Mouse (Mus musculus): ENCODE results near the gene Ppp1r16b. TPM values are rescaled to one million over a fixed set of nuclear protein-coding genes. Genes with fewer than 3 reads are reported as not detected.

The Ppp1r16b gene
- polyA plus RNA-seq, 1 experiment from 2014 or later = 4.4 TPM

- Histone ChIP-seq H3K4me1 (peaks cover 63% of the 10 kb centered on the region), H3K27ac (no peak overlapping the region), H3K27me3 (ENCODE audit: low read depth, poor library complexity, severe bottlenecking) (peaks cover 57% of the 10 kb centered on the region), H3K9me3 (replicated peaks) (no peaks in the 10 kb centered on the region), H3K36me3 (no peaks in the 10 kb centered on the region), H3K4me3 (no peak overlapping the region)
- no peak for DNase-seq (ENCODE audit: low spot score)
- WGBS = 40% methylated on average over 10 of the region's 10 CpGs
Measured at GRCm38 (mm10) chr2:158670571-158670970, 5.4 kb downstream of the Ppp1r16b start.

DNA sequence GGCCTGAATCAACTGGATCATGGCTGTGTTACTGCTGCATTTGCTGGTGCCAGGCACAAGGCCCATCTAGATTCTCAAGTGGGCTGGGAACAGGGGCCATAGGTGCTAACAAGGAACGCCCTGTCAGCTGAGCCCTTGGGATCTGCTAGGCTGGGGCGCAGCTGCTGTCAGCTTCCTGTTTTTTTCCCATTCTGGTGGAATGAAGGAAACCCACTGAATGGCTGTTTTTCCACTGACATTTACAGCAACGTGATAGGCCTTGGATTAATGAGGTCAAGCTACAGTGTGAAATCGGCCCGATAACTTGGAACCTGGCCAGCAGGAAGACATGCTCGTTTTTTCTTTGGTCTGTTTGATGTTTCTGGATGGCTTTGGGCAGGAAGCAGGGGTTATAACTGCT, 7.6 kb downstream of the Ppp1r16b start:
- WGBS = 45% methylated on average over 6 of the region's 6 CpGs
- H3K4me1 ChIP-seq = peaks cover 51% of the 10 kb centered on the region
- DNase-seq (ENCODE audit: low spot score) = no peak
- no peak overlapping the region for H3K27ac ChIP-seq
- peaks cover 34% of the 10 kb centered on the region for H3K27me3 ChIP-seq (ENCODE audit: low read depth, poor library complexity, severe bottlenecking)
- no peaks in the 10 kb centered on the region for H3K36me3 ChIP-seq
- no peaks in the 10 kb centered on the region for H3K9me3 ChIP-seq (replicated peaks)
- H3K4me3 ChIP-seq = no peak overlapping the region

- H3K36me3 ChIP-seq = no peaks in the 10 kb centered on the region
- peaks cover 48% of the 10 kb centered on the region for H3K4me1 ChIP-seq
- H3K9me3 ChIP-seq (replicated peaks) = no peaks in the 10 kb centered on the region
- DNase-seq (ENCODE audit: low spot score) = no peak
- 69% methylated on average over 4 of the region's 4 CpGs for WGBS
- H3K27ac ChIP-seq = peak overlapping the region; percentile 7; the same call in 1 of the 2 replicates
- H3K27me3 ChIP-seq (ENCODE audit: low read depth, poor library complexity, severe bottlenecking) = peaks cover 27% of the 10 kb centered on the region
- H3K4me3 ChIP-seq = no peak overlapping the region
Measured at GRCm38 (mm10) chr2:158673493-158673892, 8.3 kb downstream of the Ppp1r16b start.

DNA sequence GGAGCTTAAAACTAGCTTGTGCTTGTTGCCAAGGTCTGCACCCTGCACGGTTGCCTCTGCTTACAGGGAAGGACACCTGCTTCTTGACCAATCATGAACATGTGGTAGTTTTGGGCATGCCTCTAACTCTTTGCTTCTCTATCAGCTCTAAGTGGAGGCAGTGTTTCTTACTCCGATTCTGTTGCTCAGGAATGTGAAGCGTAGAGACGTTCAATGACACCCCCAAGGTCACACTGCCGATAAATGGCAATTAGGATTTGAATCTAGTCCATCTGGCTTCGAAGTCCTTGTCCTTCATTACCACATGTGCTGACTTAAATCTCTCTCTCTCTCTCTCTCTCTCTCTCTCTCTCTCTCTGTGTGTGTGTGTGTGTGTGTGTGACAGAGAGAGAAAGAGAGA, 8.9 kb downstream of the Ppp1r16b start:
- WGBS = 81% methylated on average over 6 of the region's 6 CpGs
- H3K4me1 ChIP-seq = peaks cover 43% of the 10 kb centered on the region

GRCm38 (mm10) chr2:158674759-158675158, 9.6 kb downstream of the Ppp1r16b start:
- WGBS = 90% methylated on average over 7 of the region's 7 CpGs
- peaks cover 41% of the 10 kb centered on the region for H3K4me1 ChIP-seq
- no peaks in the 10 kb centered on the region for H3K36me3 ChIP-seq
- no peaks in the 10 kb centered on the region for H3K9me3 ChIP-seq (replicated peaks)
- DNase-seq (ENCODE audit: low spot score) = no peak
- no peak overlapping the region for H3K27ac ChIP-seq
- H3K27me3 ChIP-seq (ENCODE audit: low read depth, poor library complexity, severe bottlenecking) = peaks cover 15% of the 10 kb centered on the region
- no peak overlapping the region for H3K4me3 ChIP-seq

More for the DNA sequence above, 8.9 kb downstream of the Ppp1r16b start:
- Histone ChIP-seq H3K36me3 (no peaks in the 10 kb centered on the region), H3K9me3 (replicated peaks) (no peaks in the 10 kb centered on the region), H3K4me3 (no peak overlapping the region), H3K27ac (no peak overlapping the region), H3K27me3 (ENCODE audit: low read depth, poor library complexity, severe bottlenecking) (peaks cover 21% of the 10 kb centered on the region)
- no peak for DNase-seq (ENCODE audit: low spot score)

GRCm38 (mm10) chr2:158675161-158675560, 10.0 kb downstream of the Ppp1r16b start:
- Histone ChIP-seq H3K4me3 (no peak overlapping the region), H3K27me3 (ENCODE audit: low read depth, poor library complexity, severe bottlenecking) (peaks cover 11% of the 10 kb centered on the region), H3K36me3 (no peaks in the 10 kb centered on the region), H3K27ac (no peak overlapping the region), H3K4me1 (peaks cover 37% of the 10 kb centered on the region), H3K9me3 (replicated peaks) (no peaks in the 10 kb centered on the region)
- WGBS = 79% methylated on average over 6 of the region's 6 CpGs
- no peak for DNase-seq (ENCODE audit: low spot score)

GRCm38 (mm10) chr2:158675907-158676533, 10.8 kb downstream of the Ppp1r16b start:
- no peak for DNase-seq (ENCODE audit: low spot score)
- WGBS = 92% methylated on average over 12 of the region's 12 CpGs
- Histone ChIP-seq H3K27me3 (ENCODE audit: low read depth, poor library complexity, severe bottlenecking) (peaks cover 2% of the 10 kb centered on the region; the same call in 1 of the 2 replicates), H3K36me3 (no peaks in the 10 kb centered on the region), H3K27ac (no peak overlapping the region), H3K9me3 (replicated peaks) (no peaks in the 10 kb centered on the region), H3K4me1 (peaks cover 29% of the 10 kb centered on the region), H3K4me3 (no peak overlapping the region)

GRCm38 (mm10) chr2:158677946-158678345, 12.7 kb downstream of the Ppp1r16b start:
- DNase-seq (ENCODE audit: low spot score) = no peak
- Histone ChIP-seq H3K4me1 (peaks cover 29% of the 10 kb centered on the region), H3K27me3 (ENCODE audit: low read depth, poor library complexity, severe bottlenecking) (no peaks in the 10 kb centered on the region), H3K9me3 (replicated peaks) (no peaks in the 10 kb centered on the region), H3K27ac (no peak overlapping the region), H3K4me3 (no peak overlapping the region), H3K36me3 (no peaks in the 10 kb centered on the region)
- WGBS = 79% methylated on average over 8 of the region's 8 CpGs

DNA sequence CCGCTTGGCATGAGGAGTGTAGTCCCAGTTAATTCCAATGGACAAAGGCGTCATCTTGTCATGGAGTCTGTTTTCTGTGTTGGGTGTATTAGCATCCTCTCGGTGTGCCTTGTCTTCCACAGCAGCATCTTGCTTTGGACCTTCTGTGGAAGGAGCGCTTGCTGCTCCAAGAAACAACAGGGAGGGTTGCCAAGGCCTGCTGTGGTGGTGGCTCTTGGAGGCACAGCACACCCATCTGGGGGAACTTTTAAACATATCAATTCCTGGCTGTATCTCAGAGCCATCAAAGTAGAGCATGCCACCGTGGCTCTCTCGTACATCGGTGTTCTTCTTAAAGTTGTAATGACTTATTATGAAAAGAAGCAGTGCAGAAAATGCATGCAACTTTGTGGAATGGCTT, 13.9 kb downstream of the Ppp1r16b start:
- H3K9me3 ChIP-seq (replicated peaks) = no peaks in the 10 kb centered on the region
- peaks cover 23% of the 10 kb centered on the region for H3K4me1 ChIP-seq
- no peak for DNase-seq (ENCODE audit: low spot score)
- no peak overlapping the region for H3K4me3 ChIP-seq
- no peaks in the 10 kb centered on the region for H3K27me3 ChIP-seq (ENCODE audit: low read depth, poor library complexity, severe bottlenecking)
- H3K27ac ChIP-seq = no peak overlapping the region
- H3K36me3 ChIP-seq = no peaks in the 10 kb centered on the region
- 95% methylated on average over 7 of the region's 7 CpGs for WGBS

- 79% methylated on average over 10 of the region's 10 CpGs for WGBS
- Histone ChIP-seq H3K9me3 (replicated peaks) (no peaks in the 10 kb centered on the region), H3K4me3 (no peak overlapping the region), H3K27ac (no peak overlapping the region), H3K36me3 (no peaks in the 10 kb centered on the region), H3K27me3 (ENCODE audit: low read depth, poor library complexity, severe bottlenecking) (no peaks in the 10 kb centered on the region), H3K4me1 (peaks cover 17% of the 10 kb centered on the region)
- no peak for DNase-seq (ENCODE audit: low spot score)
Measured at GRCm38 (mm10) chr2:158680357-158680889, 15.2 kb downstream of the Ppp1r16b start.

DNA sequence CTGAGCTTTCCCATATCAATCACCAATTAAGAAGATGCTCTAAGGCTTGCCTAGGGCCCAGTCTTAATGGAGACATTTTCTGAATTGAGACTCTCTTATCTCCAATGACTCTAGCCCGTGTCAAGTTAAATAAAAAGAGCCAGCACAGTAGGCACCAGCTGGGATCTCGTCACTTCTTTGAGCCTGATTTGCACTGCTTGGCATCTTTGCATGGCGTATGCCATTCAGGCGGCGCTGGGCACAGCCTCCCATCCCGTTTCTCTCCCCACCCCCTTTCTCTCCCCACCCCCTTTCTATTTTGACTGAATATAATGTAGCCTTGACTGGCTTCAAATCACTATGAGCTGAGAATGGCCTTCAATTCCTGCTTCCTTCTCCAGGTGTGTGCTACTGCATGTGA, 16.5 kb downstream of the Ppp1r16b start:
- H3K9me3 ChIP-seq (replicated peaks) = no peaks in the 10 kb centered on the region

DNA sequence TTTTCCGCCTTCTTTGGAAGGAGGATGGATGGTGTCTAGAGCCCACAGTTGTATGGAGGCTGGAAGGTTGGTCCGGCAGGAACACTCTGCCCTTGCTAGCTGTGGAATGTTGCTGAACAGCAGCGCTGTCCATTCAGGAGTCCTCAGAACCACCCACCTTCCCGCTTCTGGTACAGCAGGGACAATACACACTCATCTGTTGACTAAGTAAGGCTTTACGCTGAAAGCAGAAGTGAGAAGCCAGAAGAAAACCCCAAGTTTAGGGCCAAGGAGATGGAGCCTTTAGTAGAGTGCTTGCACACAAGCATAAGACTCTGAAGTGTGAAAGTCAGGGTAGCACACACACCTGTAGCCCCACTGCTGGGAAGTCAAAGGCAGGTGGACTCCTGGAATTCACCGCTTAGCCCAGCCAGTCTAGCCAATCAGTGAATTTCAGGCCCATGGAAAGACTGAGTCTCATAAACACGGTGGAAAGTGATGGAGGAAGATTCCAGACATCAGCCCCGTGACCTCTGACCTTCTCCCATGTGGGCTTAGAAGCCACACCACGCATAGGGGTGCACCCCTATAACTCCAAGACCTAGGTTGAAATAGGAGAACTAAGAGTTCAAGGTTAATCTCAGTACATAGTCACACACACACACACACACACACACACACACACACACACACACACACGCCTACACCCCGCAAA, 17.3 kb downstream of the Ppp1r16b start:
- Histone ChIP-seq H3K36me3 (no peaks in the 10 kb centered on the region), H3K4me1 (peaks cover 33% of the 10 kb centered on the region), H3K27me3 (ENCODE audit: low read depth, poor library complexity, severe bottlenecking) (no peaks in the 10 kb centered on the region), H3K27ac (0 out of 2 replicates have a peak overlapping the region, but pooled peaks have one; percentile 14), H3K4me3 (no peak overlapping the region), H3K9me3 (replicated peaks) (no peaks in the 10 kb centered on the region)
- 58% methylated on average over 11 of the region's 11 CpGs for WGBS
- no peak for DNase-seq (ENCODE audit: low spot score)

More for the DNA sequence above, 16.5 kb downstream of the Ppp1r16b start:
- Histone ChIP-seq H3K4me3 (no peak overlapping the region), H3K4me1 (peaks cover 27% of the 10 kb centered on the region), H3K27ac (no peak overlapping the region), H3K27me3 (ENCODE audit: low read depth, poor library complexity, severe bottlenecking) (no peaks in the 10 kb centered on the region), H3K36me3 (no peaks in the 10 kb centered on the region)
- DNase-seq (ENCODE audit: low spot score) = no peak
- WGBS = 85% methylated on average over 6 of the region's 6 CpGs

GRCm38 (mm10) chr2:158683038-158683413, 17.8 kb downstream of the Ppp1r16b start:
- Histone ChIP-seq H3K36me3 (no peaks in the 10 kb centered on the region), H3K27ac (0 out of 2 replicates have a peak overlapping the region, but pooled peaks have one; percentile 2), H3K4me3 (no peak overlapping the region), H3K4me1 (peaks cover 35% of the 10 kb centered on the region), H3K27me3 (ENCODE audit: low read depth, poor library complexity, severe bottlenecking) (no peaks in the 10 kb centered on the region), H3K9me3 (replicated peaks) (no peaks in the 10 kb centered on the region)
- WGBS = 11% methylated on average over 4 of the region's 4 CpGs
- no peak for DNase-seq (ENCODE audit: low spot score)
